Comparison of ENCODE assay signal across 21 mouse cellular contexts in the genomic region with DNA sequence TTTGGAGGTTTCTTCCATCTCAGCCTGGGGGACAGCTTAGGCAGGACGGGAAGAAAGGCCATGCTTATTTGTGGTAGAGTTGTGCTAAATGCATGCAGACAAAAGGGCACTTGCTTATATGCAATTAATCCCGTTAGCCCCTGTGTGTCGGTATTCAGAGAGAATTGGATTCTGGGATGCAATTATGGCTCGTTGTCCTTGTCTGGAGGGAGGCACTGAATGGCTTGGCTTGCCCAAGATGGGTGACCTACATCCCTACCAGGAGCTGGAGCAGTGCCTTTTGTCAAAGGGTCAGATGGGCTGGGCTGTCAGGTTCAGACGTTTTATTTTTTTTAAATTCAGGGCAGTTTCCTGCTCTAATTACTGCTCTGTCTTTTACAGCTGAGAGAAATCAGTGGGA.
DNase-seq lines count a peak whose midpoint lies in the region; ATAC-seq and TF ChIP-seq lines count a peak whose summit lies in the region.
"Had no signal": no experiment of that assay in that cellular context is flagged by ENCODE, and none has a peak within 500 bp of the region (broad histone marks: within the 10 kb centered on the region; RNA-seq: fewer than 3 reads in every experiment).

No protein-coding gene starts in this region.

- no peaks in the 10 kb centered on the region for H3K36me3 ChIP-seq in forebrain, embryonic 11.5 days (ENCODE audit: control insufficient read depth, insufficient read depth, low read length)
- no peaks in the 10 kb centered on the region for H3K36me3 ChIP-seq in forebrain, embryonic 15.5 days
- no peaks in the 10 kb centered on the region for H3K36me3 ChIP-seq in hindbrain, postnatal 0 days (ENCODE audit: insufficient read depth, low read length)
- H3K36me3 ChIP-seq in hindbrain, embryonic 14.5 days (replicated peaks; ENCODE audit: control insufficient read depth, insufficient read depth) = no peaks in the 10 kb centered on the region
- no peaks in the 10 kb centered on the region for H3K36me3 ChIP-seq in neural tube, embryonic 13.5 days
- H3K36me3 ChIP-seq in neural tube, embryonic 15.5 days = no peaks in the 10 kb centered on the region
- no peaks in the 10 kb centered on the region for H3K36me3 ChIP-seq in intestine, embryonic 16.5 days (ENCODE audit: control insufficient read depth, insufficient read depth, low read length)
- H3K36me3 ChIP-seq: embryonic facial prominence, embryonic 15.5 days; forebrain, embryonic 12.5 days; heart, embryonic 12.5 days had no signal

- no peak overlapping the region for H3K9ac ChIP-seq in forebrain, embryonic 11.5 days (ENCODE audit: low read length)
- no peak overlapping the region for H3K9ac ChIP-seq in forebrain, embryonic 15.5 days (replicated peaks)
- no peak overlapping the region for H3K9ac ChIP-seq in hindbrain, postnatal 0 days (replicated peaks; ENCODE audit: low read length)
- no peak overlapping the region for H3K9ac ChIP-seq in hindbrain, embryonic 14.5 days
- no peak overlapping the region for H3K9ac ChIP-seq in neural tube, embryonic 13.5 days
- no peak overlapping the region for H3K9ac ChIP-seq in neural tube, embryonic 15.5 days (replicated peaks)
- no peak overlapping the region for H3K9ac ChIP-seq in intestine, embryonic 16.5 days (ENCODE audit: low read depth, low read length)
- H3K9ac ChIP-seq: embryonic facial prominence, embryonic 15.5 days; forebrain, embryonic 12.5 days; heart, embryonic 12.5 days had no signal

- H3K27ac ChIP-seq in forebrain, embryonic 11.5 days (ENCODE audit: low read depth, low read length) = no peak overlapping the region
- H3K27ac ChIP-seq in forebrain, embryonic 15.5 days (replicated peaks) = no peak overlapping the region
- no peak overlapping the region for H3K27ac ChIP-seq in hindbrain, postnatal 0 days
- no peak overlapping the region for H3K27ac ChIP-seq in hindbrain, embryonic 14.5 days
- H3K27ac ChIP-seq in neural tube, embryonic 13.5 days (replicated peaks) = no peak overlapping the region
- H3K27ac ChIP-seq in neural tube, embryonic 15.5 days (replicated peaks) = no peak overlapping the region
- no peak overlapping the region for H3K27ac ChIP-seq in intestine, embryonic 16.5 days (ENCODE audit: low read length)
- H3K27ac ChIP-seq: embryonic facial prominence, embryonic 15.5 days; forebrain, embryonic 12.5 days; gastrocnemius, adult 2 months had no signal

- no peak for TF ChIP-seq CTCF in hindbrain, postnatal 0 days (IDR thresholded peaks at IDR 0.05; ENCODE audit: low read depth)

- no peak for ATAC-seq in forebrain, embryonic 11.5 days (replicated peaks; ENCODE audit: low FRiP score)
- ATAC-seq in forebrain, embryonic 15.5 days (replicated peaks) = no peak
- 0 out of 2 replicates have a peak, but pooled peaks have one; percentile 12 for ATAC-seq in hindbrain, postnatal 0 days
- no peak for ATAC-seq in hindbrain, embryonic 14.5 days (ENCODE audit: low FRiP score)
- 0 out of 2 replicates have a peak, but pooled peaks have one; percentile 11 for ATAC-seq in neural tube, embryonic 13.5 days (ENCODE audit: low read depth)
- ATAC-seq in neural tube, embryonic 15.5 days (ENCODE audit: low FRiP score) = no peak
- ATAC-seq in intestine, embryonic 16.5 days = no peak

- H3K9me3 ChIP-seq in forebrain, embryonic 11.5 days (ENCODE audit: control insufficient read depth, low read length) = no peaks in the 10 kb centered on the region; the same call in 1 of the 2 replicates
- H3K9me3 ChIP-seq in forebrain, embryonic 15.5 days = no peaks in the 10 kb centered on the region
- no peaks in the 10 kb centered on the region for H3K9me3 ChIP-seq in hindbrain, postnatal 0 days (ENCODE audit: low read length)
- H3K9me3 ChIP-seq in hindbrain, embryonic 14.5 days (ENCODE audit: control insufficient read depth, low read length) = no peaks in the 10 kb centered on the region
- no peaks in the 10 kb centered on the region for H3K9me3 ChIP-seq in neural tube, embryonic 13.5 days
- no peaks in the 10 kb centered on the region; the same call in 1 of the 2 replicates for H3K9me3 ChIP-seq in neural tube, embryonic 15.5 days (replicated peaks)
- no peaks in the 10 kb centered on the region for H3K9me3 ChIP-seq in intestine, embryonic 16.5 days (ENCODE audit: control insufficient read depth, low read length)
- H3K9me3 ChIP-seq: embryonic facial prominence, embryonic 15.5 days; forebrain, embryonic 12.5 days had no signal

- no peak overlapping the region for H3K4me2 ChIP-seq in forebrain, embryonic 11.5 days (ENCODE audit: low read depth, low read length, severe bottlenecking)
- no peak overlapping the region for H3K4me2 ChIP-seq in forebrain, embryonic 15.5 days (replicated peaks)
- no peak overlapping the region for H3K4me2 ChIP-seq in hindbrain, postnatal 0 days (ENCODE audit: low read depth, low read length)
- no peak overlapping the region for H3K4me2 ChIP-seq in hindbrain, embryonic 14.5 days (replicated peaks)
- no peak overlapping the region for H3K4me2 ChIP-seq in neural tube, embryonic 13.5 days
- H3K4me2 ChIP-seq in neural tube, embryonic 15.5 days = no peak overlapping the region
- no peak overlapping the region for H3K4me2 ChIP-seq in intestine, embryonic 16.5 days (ENCODE audit: low read depth, low read length)
- H3K4me2 ChIP-seq: embryonic facial prominence, embryonic 15.5 days; forebrain, embryonic 12.5 days; heart, embryonic 12.5 days had no signal

- H3K27me3 ChIP-seq in forebrain, embryonic 11.5 days (ENCODE audit: control insufficient read depth, insufficient read depth, low read length) = peaks cover 5% of the 10 kb centered on the region
- no peaks in the 10 kb centered on the region for H3K27me3 ChIP-seq in forebrain, embryonic 15.5 days
- H3K27me3 ChIP-seq in hindbrain, postnatal 0 days (ENCODE audit: insufficient read depth, low read length) = no peaks in the 10 kb centered on the region
- no peaks in the 10 kb centered on the region for H3K27me3 ChIP-seq in hindbrain, embryonic 14.5 days (ENCODE audit: control insufficient read depth, insufficient read depth, low read length)
- H3K27me3 ChIP-seq in neural tube, embryonic 13.5 days = no peaks in the 10 kb centered on the region
- H3K27me3 ChIP-seq in neural tube, embryonic 15.5 days (replicated peaks) = no peaks in the 10 kb centered on the region
- H3K27me3 ChIP-seq in intestine, embryonic 16.5 days (replicated peaks; ENCODE audit: control insufficient read depth, insufficient read depth, low read length) = no peaks in the 10 kb centered on the region
- H3K27me3 ChIP-seq: embryonic facial prominence, embryonic 15.5 days had no signal

- H3K4me1 ChIP-seq in forebrain, embryonic 11.5 days (replicated peaks; ENCODE audit: control insufficient read depth, insufficient read depth, low read length) = peaks cover 4% of the 10 kb centered on the region; the same call in 1 of the 2 replicates
- peaks cover 12% of the 10 kb centered on the region for H3K4me1 ChIP-seq in forebrain, embryonic 15.5 days
- no peaks in the 10 kb centered on the region for H3K4me1 ChIP-seq in hindbrain, postnatal 0 days (ENCODE audit: insufficient read depth, low read length)
- H3K4me1 ChIP-seq in hindbrain, embryonic 14.5 days (replicated peaks; ENCODE audit: control insufficient read depth, insufficient read depth, low read length) = no peaks in the 10 kb centered on the region
- no peaks in the 10 kb centered on the region for H3K4me1 ChIP-seq in neural tube, embryonic 13.5 days (replicated peaks)
- no peaks in the 10 kb centered on the region for H3K4me1 ChIP-seq in neural tube, embryonic 15.5 days
- no peaks in the 10 kb centered on the region for H3K4me1 ChIP-seq in intestine, embryonic 16.5 days (ENCODE audit: control insufficient read depth, insufficient read depth, low read length)
- H3K4me1 ChIP-seq: heart, embryonic 12.5 days had no signal

- peak; percentile 49 for DNase-seq in forebrain, embryonic 11.5 days (ENCODE audit: low spot score)
- no peak for DNase-seq in hindbrain, postnatal 0 days (ENCODE audit: low spot score)
- DNase-seq in hindbrain, embryonic 14.5 days (ENCODE audit: low spot score) = no peak
- DNase-seq in retina, postnatal 7 days (ENCODE audit: low read depth, low spot score) = peak; percentile 13
- DNase-seq: adrenal gland, adult 8-10 months; adrenal gland, postnatal 36 days; cerebellum, adult 11 months; cerebellum, adult 9-11 months; cerebellum, postnatal 36 days; gastrocnemius, adult 2 months; gastrocnemius, postnatal 25 days; heart, postnatal 36 days; kidney, adult 18-20 months had no signal

- H3K4me3 ChIP-seq in forebrain, embryonic 11.5 days (ENCODE audit: low read depth, low read length) = no peak overlapping the region
- no peak overlapping the region for H3K4me3 ChIP-seq in forebrain, embryonic 15.5 days
- no peak overlapping the region for H3K4me3 ChIP-seq in hindbrain, postnatal 0 days (ENCODE audit: low read length)
- H3K4me3 ChIP-seq in hindbrain, embryonic 14.5 days (replicated peaks; ENCODE audit: low read length) = no peak overlapping the region
- no peak overlapping the region for H3K4me3 ChIP-seq in neural tube, embryonic 13.5 days
- no peak overlapping the region for H3K4me3 ChIP-seq in neural tube, embryonic 15.5 days (replicated peaks)
- no peak overlapping the region for H3K4me3 ChIP-seq in intestine, embryonic 16.5 days (ENCODE audit: low read length)
- H3K4me3 ChIP-seq: embryonic facial prominence, embryonic 15.5 days; erythroblast, embryonic 14.5 days; forebrain, embryonic 12.5 days; gastrocnemius, adult 2 months; heart, embryonic 12.5 days had no signal

- 12% methylated on average over 5 of the region's 5 CpGs for WGBS in forebrain, embryonic 11.5 days
- 4% methylated on average over 5 of the region's 5 CpGs for WGBS in forebrain, embryonic 15.5 days
- WGBS in hindbrain, postnatal 0 days = 51% methylated on average over 5 of the region's 5 CpGs
- WGBS in hindbrain, embryonic 14.5 days = 60% methylated on average over 5 of the region's 5 CpGs
- WGBS in neural tube, embryonic 13.5 days = 59% methylated on average over 5 of the region's 5 CpGs
- 42% methylated on average over 5 of the region's 5 CpGs for WGBS in neural tube, embryonic 15.5 days
- WGBS in intestine, embryonic 16.5 days = 47% methylated on average over 5 of the region's 5 CpGs

Comparison
In these comparisons a context has a peak if more than half of its experiments do, and no peak if none do; other contexts are left out.
1. ATAC-seq: peak in hindbrain, postnatal 0 days (single experiment) and neural tube, embryonic 13.5 days (single experiment); none in forebrain, embryonic 11.5 days (single experiment), forebrain, embryonic 15.5 days (single experiment), hindbrain, embryonic 14.5 days (single experiment), neural tube, embryonic 15.5 days (single experiment) and intestine, embryonic 16.5 days (single experiment).
2. DNase-seq: peak in forebrain, embryonic 11.5 days (single experiment) and retina, postnatal 7 days (single experiment); none in hindbrain, postnatal 0 days (single experiment) and hindbrain, embryonic 14.5 days (single experiment).